Mouse (Mus musculus): ENCODE measurements around the gene Atp7b. TPM values are rescaled to one million over a fixed set of nuclear protein-coding genes. Genes with fewer than 3 reads are reported as not detected.

The Atp7b gene
- polyA plus RNA-seq, 1 experiment = 1.9 TPM

DNA sequence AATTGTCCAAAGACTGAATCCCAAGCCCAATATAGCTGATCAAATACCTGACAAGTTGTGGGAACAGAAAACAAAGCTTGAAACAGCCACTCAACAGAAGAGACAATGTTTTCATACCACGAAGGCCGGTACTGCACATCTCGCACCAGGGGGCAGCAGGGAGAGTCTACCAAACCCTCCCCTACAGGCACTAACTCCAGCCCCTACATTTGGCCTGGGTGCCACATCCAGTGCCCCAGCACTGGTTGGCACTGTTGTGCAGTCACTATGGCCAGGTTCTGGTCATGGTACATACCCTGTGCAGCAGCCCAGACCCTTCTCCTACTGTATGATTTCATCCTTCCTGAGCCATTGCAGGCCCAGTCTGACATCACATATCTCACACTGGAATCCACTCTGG lies 31.1 kb downstream of the Atp7b start:
- DNase-seq (ENCODE audit: extremely low spot score in 1 of 2, low spot score in 1 of 2) = no peak

- no peak for DNase-seq (ENCODE audit: extremely low spot score in 1 of 2, low spot score in 1 of 2)
These were observed 34.9 kb downstream of the Atp7b start for GRCm38 (mm10) chr8:22025241-22025640.

DNA sequence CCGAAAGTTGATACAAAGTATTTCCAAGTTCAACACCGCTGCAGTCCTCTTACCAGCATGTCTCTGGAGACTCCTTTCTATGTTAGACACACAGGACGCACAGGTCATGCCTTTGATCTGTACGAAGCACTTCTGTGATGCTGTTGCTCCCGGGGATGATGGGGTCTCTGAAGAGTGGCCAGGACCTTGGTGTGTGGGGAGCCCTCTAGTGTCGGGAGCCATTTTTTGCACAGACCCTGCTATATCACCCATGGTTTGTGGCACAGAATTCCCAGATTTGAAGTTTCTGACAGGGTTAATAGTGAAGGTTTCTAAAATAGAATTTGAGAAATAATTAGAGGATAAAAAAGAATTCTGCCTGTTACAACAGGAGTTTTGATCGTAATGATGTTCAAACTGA lies 37.9 kb downstream of the Atp7b start:
- DNase-seq (ENCODE audit: extremely low spot score in 1 of 2, low spot score in 1 of 2) = no peak

- no peak for DNase-seq (ENCODE audit: extremely low spot score in 1 of 2, low spot score in 1 of 2)
These were observed 40.6 kb downstream of the Atp7b start for GRCm38 (mm10) chr8:22019498-22019897.

GRCm38 (mm10) chr8:22017731-22018130 lies 42.4 kb downstream of the Atp7b start:
- no peak for DNase-seq (ENCODE audit: extremely low spot score in 1 of 2, low spot score in 1 of 2)

DNA sequence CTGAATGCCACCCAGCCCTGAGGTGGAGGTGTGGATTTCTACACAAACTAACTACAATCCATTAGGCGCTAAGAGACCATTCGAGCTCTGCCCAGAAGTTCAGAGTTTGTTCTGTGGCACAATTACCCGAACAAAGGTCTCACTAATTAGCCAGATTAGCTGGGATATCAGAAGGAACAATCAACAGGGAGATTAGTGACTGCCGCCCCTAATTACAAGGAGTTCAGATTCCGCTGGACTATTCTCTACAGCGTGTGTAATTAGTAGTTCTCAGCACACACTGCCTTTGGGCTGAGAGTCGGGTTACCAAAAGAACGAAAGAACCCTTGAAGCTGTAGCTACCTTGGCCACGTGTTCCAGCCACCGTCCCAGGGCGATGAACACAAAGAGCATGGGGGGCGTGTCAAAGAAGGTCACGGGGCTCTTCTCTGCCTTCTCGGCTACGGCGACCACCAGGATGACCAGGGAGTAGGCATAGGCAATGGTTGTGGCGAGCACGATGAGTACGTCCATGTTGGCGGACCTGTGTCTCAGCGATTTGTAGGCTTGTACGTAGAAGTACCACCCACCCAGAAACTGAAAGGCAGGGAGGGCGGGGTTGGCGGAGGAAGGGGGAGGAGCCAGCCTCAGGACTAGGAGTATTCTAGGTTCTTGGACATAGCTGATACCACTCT lies 46.9 kb downstream of the Atp7b start:
- DNase-seq (ENCODE audit: extremely low spot score in 1 of 2, low spot score in 1 of 2) = no peak

DNA sequence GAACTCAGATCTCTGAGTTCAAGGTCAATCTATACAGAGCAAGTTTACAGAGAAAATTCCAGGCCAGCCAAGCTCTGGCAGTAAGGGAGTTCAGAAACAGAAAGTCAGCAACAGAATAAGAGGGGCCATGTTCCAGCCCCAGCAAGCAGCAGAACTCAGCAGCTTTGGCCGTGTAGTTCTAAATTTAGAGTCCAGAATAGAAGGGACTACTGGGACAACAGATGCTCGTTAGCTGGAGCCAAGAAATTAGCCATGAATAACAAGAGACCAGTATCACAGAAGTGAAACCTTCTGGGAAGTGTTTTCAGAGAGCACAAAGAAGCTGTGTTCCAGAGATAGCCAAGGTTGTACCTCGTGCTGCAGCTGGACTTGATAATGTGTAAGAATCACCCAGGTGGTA lies 50.7 kb downstream of the Atp7b start:
- no peak for DNase-seq (ENCODE audit: extremely low spot score in 1 of 2, low spot score in 1 of 2)

GRCm38 (mm10) chr8:22006423-22006822 lies 53.7 kb downstream of the Atp7b start:
- no peak for DNase-seq (ENCODE audit: extremely low spot score in 1 of 2, low spot score in 1 of 2)

DNA sequence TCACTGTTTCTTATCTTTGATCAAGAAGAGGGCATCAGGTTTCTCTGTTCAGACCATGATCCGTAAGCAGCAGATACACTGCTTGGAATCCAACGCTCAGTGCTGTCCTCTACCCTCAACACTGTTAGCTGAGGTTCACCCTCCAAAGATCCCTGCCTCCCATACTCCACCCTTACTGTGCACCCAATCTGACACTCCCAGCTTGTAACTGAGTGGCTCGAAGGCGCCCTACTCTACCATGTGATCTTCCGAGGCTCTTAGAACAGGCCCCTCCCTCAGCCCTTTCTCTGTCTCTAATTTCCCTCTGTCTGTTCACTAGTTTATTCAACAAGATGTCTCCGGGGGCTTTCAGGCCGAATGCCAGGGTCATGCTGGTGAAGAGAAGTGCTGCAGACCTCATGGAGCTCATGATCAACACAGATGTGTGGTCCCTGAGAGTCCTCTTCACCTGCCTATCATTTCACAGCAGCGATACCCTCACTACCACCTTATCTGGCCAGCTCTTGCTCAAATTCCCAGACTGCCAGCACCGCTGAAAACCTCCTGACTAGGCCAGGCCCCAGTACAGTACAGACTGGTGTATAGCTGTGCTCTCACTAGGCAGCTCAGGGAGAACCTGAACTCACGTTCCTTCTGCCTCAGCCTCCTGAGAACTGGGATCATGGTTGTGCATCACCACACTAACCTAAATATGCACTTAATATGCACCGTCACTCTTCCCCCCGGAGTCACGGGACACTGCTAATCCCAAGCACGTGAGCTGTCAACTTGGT lies 55.2 kb downstream of the Atp7b start:
- DNase-seq (ENCODE audit: extremely low spot score in 1 of 2, low spot score in 1 of 2) = no peak

DNA sequence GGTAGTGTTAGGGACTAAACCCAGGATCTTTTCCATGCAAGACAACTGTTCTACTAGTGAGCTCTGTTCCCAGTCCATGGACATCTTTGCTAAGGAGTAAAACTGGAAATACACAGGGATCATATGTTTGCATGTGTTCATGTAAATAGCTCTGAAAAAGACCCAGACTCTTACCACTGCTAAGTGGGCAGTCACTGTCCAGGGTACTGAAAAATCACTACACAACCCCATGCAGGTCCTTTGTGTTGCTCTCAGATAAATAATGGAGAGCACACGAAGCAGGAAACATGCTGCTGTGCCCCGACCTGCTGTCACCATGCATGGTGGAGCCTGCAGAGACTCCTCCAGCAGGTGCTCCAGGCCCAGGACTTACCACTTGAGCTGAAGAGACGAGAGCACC lies 64.9 kb downstream of the Atp7b start:
- no peak for DNase-seq (ENCODE audit: extremely low spot score in 1 of 2, low spot score in 1 of 2)

DNA sequence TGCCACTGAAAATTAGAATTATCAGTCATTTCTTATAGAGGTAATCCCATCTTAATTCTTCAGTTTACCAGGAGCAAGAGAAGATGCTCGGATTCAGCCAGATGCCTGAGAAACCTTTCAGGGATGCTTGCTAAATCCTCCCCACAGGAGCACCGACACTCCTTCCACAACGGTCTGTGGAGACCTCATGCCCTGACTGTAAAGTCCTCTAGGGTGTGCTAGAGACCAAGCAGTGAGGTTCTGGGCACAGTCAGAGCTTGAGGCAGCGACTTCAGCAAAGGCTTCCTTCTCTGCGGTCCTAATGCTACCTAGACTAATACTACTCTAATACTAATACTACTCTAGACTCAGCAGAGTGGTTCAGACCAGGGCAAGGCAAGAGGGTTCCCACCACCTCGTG lies 67.9 kb downstream of the Atp7b start:
- peak; percentile 25 to 83 for DNase-seq (ENCODE audit: extremely low spot score in 1 of 2, low spot score in 1 of 2)

DNA sequence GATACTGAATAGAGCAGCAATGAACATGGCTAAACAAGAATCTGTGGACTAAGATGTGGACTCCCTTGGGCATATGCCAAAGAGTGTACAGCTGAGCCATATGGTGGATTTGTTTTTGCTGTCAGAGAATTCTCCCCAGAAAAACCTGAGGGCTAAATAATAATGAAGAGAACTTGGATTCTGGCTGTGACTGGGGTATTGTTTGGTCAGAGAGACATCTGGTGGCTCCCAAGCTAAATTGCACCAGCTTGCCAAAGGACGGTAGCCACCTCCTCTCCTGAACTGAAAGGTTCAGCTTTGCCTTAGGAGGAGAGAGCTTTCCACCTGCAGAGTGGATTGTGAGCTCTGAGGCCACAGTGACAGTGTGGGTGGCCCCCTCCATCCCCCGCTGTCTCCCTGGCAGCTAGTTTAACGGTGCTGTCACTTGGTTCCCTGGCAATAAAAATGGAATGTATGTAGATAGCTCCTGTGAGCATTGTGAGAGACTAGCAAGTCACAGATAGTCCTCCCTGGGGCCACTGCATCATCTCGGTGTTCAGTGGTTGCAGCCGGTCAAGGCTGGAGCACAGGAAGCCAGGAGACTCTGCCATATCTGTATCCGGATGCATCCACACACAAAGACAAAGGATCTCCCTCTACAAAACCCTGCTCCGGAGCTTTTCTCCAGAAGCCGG lies 78.3 kb downstream of the Atp7b start:
- DNase-seq (ENCODE audit: extremely low spot score in 1 of 2, low spot score in 1 of 2) = peak; percentile 15 to 63

DNA sequence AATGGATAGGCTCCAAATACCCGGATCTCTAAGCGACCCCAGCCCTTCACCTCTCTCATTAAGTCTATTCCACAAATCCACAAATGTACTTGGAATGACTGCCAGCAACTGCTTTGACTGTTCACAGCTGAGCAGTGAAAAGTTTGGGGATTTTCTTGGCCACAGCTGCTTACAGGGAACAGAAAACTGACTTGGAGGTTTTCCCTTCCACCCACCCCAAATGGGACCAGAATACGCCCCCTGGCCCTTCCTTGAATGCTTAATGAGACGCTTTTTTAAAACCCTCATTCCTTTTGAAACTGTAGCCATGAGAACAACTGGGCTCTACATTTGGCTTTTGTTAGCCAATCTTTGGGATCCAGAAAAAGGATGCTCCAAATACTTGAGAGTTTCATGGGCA lies 81.9 kb downstream of the Atp7b start:
- peak in 1 of 2 experiments; percentile 63 for DNase-seq (ENCODE audit: extremely low spot score in 1 of 2, low spot score in 1 of 2)

- DNase-seq (ENCODE audit: extremely low spot score in 1 of 2, low spot score in 1 of 2) = no peak
These were observed 90.6 kb downstream of the Atp7b start, which contains the start of gene Ccdc70 for GRCm38 (mm10) chr8:21969475-21969874. Gene Ccdc70, plus strand, starts transcription at chr8:21969775.

DNA sequence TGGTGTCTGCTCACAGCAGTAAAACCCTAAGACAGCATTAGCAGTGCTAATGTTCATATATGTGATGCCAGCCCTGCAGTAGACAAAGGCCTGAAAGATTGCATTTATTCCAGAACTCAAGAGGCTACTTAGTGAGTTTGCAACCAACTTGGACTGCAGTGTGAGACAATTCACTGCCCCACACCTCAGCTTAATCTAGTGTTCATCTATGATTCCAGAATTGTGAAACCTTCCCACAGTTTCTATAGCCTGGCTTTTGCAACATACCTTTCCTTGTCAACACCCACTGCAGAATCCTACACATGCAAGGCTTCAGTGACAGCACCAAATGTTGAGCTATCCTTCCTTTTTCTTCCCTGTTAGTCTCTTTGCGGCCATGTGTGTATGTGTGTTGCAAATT lies 93.5 kb downstream of the Atp7b start:
- no peak for DNase-seq (ENCODE audit: extremely low spot score in 1 of 2, low spot score in 1 of 2)

DNA sequence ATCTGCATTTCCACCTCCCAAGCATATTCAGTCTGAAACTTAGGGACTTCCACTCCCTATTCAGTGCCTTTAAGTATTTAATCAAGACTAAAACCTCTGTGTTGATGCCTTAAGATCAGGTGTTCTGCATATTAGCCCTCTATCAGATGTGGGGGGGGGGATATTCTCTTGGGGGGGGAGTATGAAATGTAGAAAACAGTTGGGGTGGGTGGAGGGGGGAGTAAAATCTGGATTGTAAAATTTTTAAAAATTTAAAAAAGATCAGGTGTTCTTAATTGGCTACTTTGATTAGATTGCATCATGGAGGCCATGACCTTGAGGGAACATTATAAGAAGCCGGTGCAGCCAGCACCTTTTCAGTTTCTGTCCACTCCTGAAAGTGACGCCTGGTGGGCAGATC lies 101.7 kb downstream of the Atp7b start, which contains the start of gene Fam90a1a:
Gene Fam90a1a, plus strand, starts transcription at position 301 of the 400 bp plus-strand sequence.
- no peak for DNase-seq (ENCODE audit: extremely low spot score in 1 of 2, low spot score in 1 of 2)

DNA sequence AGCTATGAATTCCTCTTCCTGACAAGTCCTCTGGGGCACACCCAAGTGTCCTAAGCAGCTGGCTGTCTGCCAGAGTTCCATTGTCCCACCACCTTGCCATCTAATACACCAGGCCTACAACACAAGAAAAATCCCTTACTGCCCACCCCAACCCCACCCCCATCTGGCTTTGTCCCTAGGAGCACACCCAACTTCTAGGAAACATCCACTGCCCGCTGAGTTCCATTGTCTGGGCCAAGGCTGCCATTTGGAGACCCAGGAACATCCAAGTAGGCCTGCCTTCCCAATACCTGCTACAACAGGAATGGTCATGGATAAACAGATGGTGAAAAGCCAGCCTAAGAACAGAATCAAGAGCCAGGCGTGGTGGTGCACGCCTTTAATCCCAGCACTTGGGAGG lies 103.8 kb downstream of the Atp7b start:
- DNase-seq (ENCODE audit: extremely low spot score in 1 of 2, low spot score in 1 of 2) = no peak

GRCm38 (mm10) chr8:21955321-21955720 lies 104.8 kb downstream of the Atp7b start:
- peak; percentile 11 to 79 for DNase-seq (ENCODE audit: extremely low spot score in 1 of 2, low spot score in 1 of 2)

DNA sequence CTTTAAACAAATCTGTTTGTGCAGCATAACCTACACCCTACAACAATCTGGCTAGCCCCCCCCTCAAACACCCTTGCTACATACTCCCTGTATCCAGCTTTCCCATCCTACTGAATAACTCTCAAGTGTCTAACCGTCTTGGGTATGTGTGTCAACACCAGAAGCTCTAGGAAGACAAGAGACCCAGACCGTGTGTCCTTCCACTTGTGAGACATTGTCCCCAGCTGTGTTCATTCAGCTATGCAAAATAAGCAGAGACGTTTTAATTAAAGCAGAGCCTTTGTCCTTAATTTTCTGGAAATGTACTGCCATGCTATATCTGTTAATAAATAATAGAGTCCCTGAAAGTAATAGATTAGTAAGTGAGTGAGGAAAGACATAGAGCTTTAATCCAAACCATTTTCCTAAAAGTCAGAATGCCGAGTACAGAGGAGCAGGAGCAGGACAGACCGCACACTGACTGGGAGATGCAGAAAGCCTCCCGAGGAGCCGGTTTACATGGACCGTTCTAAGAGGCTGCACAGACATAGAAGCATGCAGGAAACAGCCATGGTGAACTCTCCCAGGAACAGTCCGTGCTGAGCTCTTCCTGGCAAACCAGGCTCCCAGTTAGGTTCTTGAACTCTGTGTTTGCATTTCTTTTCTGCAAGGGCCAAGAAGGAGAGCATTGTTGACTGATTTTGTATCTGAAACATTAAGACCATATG lies 112.6 kb downstream of the Atp7b start:
- DNase-seq (ENCODE audit: extremely low spot score in 1 of 2, low spot score in 1 of 2) = no peak

GRCm38 (mm10) chr8:21946462-21946861 lies 113.6 kb downstream of the Atp7b start, which contains the start of gene Defb13:
Gene Defb13, plus strand, starts transcription at chr8:21946762.
- no peak for DNase-seq (ENCODE audit: extremely low spot score in 1 of 2, low spot score in 1 of 2)

Measured in frontal cortex, adult 2 months (tissue).